Mouse (Mus musculus) left cerebral cortex, adult 18-20 months (tissue): Measurements from ENCODE around the gene Tufm. TPM values are rescaled to one million over a fixed set of nuclear protein-coding genes. Genes with fewer than 3 reads are reported as not detected.
A peak's percentile ranks its signal among the peaks of the same experiment; 100 is the strongest.
"Not testable (repeated sequence)": the region's sequence is repeated elsewhere in the genome, so short reads cannot be mapped to it uniquely, and the experiment has no call there.

ENCODE experiments used
- DNase-seq, 2 experiments: peaks; one replicate each; pipeline ENCODE4 v3.0.0; 2021 to 2022; ENCODE audit warnings: low spot score in 2 of 2, mixed read lengths in 1 of 2
- total RNA-seq, 2 experiments: library from RNA; stranded (reverse); gene quantifications; 2 replicates each; pipeline ENCODE4 v1.2.3; 2021

Gene Tufm
- total RNA-seq, 2 experiments from 2014 or later: 90.5 to 94.1 TPM

DNA sequence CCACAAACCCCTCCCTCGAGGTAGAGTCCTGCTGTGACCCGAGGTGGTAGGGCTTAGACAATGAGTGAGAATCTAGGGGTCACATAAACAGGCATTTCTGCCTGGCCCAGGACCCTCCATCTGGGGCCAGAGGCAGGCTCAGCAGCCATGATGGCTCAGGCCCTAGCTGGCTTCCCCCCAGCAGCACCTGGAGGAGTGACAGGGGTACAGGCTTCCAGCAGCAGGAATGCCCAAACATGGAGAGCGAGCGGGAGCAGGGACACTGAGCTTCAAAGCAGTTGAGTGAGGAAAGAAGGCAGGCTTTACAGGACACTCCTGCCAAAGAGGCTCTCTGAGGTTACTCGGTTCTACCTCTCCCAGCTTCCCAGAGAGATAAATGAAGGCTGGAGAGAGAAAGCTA, 22.3 kb upstream of the Tufm start:
- DNase-seq: no peak

GRCm38 (mm10) chr7:126465246-126466030, 21.7 kb upstream of the Tufm start:
- DNase-seq: no peak

DNA sequence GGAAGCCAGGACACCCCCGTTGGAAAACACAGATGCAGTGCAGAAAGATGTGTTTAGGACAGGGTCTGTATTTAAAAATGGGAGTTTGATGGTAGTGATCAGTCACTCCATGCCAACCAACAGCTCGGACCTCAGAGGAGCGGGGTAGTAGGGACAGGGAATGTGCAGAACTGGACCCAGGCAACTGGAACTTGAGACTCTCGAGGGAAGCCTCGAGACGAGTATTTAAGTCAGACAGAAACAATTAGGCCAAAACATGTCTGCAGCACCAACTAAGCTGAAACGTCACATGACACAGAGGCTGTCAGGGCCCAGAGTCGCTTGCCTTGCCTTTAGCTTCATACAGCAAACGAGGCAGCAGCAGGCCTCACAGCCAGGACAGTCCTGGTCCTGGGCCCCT, 21.0 kb upstream of the Tufm start:
- no peak for DNase-seq

DNA sequence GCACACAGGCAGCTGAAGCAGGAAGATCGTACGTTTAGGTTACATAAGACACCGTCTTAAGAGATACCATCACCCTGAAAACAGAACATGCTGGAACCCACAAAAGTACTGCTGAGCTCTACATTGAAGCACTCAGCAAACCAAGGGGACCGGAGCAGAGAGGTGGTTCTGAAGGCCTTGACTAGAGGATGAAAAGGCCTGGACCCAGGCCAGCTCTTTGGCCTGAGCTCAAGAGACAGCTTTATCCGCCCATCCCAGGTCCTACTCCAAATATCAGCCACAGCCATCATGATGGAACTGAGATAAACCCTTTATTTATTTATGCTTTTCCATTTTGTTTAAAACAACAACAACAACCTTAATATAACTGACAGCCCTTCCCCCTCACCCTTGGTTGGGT, 20.5 kb upstream of the Tufm start:
- no peak for DNase-seq

DNA sequence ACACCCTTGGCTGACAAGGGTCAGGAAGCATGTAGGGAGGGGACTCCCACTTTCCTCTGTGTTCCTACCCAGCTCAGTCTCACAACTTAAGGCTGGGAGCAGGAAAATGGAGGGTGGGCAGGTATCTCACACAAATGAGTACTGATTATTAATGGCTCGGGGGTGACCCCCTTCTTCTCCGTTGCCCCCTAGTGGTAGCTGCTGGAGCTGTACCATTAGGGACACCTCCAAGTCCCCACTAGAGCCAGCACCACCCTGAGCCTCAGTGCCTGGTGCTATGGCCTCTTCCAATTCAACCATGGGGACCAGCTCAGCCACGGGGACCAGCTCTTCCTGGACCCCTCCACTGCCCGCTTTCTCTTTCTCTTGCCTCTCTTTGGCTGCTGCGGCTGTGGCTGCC, 19.9 kb upstream of the Tufm start:
- DNase-seq: peak in 1 of 2 experiments; percentile 18

- DNase-seq: no peak
Measured at GRCm38 (mm10) chr7:126467834-126468627, 19.1 kb upstream of the Tufm start.

- DNase-seq: no peak
Measured at GRCm38 (mm10) chr7:126470077-126470476, 17.1 kb upstream of the Tufm start.

DNA sequence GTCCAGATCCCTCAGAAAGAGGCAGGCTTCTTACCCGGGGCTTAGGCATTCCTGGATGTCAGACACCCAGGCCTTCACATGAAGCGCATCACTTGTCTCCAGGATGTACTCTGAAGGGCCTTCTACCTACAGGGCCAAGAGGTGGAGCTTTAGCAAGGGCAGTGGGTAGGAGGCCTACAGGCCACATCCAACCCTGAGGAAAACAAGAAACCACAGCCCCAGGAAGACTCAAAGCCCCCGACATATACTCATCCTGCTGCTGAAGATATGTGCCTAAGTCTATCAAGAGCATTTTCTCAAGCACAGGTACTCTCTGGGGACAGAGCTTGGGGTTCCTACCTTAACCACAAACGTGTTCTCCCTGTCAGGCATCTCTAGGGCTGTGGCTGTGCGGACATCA, 15.8 kb upstream of the Tufm start:
- DNase-seq: no peak

GRCm38 (mm10) chr7:126471853-126472252, 15.3 kb upstream of the Tufm start:
- DNase-seq: no peak

DNA sequence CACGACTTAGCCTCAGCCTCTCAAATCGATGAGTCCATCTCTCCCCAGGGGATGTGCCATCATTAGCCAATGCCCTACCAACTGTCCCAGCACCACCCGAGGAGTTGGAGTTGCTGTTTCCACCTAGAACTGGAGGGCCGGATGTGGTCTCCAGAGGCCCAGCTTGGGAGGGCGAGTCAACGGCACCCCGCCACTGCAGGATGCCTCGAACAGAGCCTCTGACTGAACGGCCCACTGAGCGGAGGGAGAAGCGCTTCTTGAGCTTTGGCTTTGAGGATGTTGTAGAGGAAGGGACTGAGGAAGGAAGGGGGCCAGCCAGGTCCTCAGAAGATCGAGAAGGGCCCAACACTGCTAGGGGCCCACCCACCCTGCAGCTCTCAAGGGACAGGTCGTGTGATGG, 14.9 kb upstream of the Tufm start:
- DNase-seq: no peak

DNA sequence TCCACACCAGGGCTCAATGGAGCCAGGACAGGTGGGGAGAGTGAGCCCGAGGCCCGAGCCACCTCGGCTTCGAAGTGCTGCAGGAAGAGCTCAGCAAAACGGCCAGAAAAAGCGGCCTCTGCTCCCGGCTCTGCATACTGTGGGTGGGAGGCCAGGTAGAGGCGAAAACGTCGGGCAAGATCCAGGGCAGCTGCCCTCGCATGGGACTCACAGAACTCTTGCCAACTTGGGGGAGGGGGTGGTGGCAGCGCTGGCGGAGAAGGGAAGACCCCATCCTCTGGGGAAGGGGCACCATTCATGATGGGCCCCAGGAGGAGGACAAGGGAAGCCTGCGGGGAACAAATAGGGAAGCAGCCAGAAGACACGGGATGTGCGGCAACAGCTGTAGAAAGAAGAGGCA, 14.4 kb upstream of the Tufm start:
- DNase-seq: no peak

DNA sequence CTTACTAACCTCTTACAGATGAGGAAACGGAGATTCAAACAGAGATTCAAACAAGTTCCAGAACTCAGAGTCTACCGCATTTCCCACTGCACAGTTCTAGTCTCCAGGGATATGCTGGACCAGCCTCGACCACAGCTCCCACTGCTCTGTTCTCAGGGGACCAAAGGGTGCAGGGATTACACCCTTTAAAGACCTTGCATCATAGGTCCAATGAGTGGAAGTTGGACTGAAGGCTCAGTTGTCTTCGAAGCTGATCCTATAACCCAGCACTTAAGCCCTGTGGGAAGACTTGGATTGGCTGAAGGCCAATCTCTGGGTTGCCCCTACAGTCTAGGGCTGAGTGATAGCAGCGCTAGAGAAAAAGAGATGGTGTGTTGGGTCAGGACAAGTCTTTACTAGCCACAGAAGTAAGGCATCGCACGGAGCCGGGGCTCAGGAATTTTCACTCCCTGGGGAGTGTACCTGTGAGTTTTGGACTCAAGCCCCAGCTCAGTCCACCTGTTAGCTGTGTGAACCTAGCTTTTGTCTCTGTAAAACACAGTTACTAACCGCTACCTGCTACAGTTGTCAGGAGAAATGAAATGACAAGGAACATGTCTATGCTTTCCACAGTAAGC, 13.6 kb upstream of the Tufm start:
- no peak for DNase-seq

DNA sequence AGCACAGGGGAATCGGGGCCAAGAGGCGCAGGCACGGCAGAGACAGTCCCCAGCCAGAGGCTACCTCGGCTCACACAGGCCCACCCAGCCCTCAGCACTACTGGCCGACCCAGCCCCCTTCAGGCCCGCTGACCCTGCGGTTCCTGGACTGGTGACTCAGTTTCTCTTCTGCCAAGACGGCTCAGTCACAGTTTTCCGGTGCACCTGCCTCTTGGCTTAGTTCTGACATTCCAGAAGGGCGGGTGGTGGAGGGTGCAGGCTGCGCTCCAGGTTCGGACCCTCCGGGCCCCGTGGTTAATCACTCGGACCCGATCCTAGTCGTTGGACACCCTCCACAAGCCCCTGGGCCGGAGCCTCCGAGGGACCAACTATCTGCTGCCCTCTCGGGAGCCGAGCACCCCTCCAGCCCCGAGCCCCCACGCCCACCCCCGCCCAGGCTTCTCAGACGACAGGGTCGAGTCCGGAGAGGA, 12.6 kb upstream of the Tufm start:
- peak; percentile 17 to 29 for DNase-seq

GRCm38 (mm10) chr7:126474993-126475581, 12.1 kb upstream of the Tufm start, which contains the start of gene Sh2b1:
Gene Sh2b1, minus strand, starts transcription at chr7:126475424.
- peak; percentile 83 to 90 for DNase-seq

DNA sequence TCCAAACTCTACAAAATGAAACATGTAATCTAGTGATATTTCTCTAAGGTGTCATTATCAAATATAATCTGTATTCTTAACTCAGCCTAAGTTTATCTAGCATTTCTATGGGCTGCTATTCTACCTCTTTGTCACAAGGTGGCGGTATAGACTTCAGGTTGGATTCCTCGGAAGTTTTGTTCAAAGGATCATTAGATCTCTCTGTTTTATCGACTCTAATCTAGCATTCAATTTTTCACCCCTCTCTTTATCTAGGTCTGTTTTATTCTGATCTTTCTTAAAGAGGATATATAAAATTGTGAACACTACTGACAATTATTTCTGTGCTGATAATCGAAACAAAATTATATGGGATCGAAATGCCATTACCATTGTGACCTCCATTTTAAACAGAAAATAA, 5.5 kb upstream of the Tufm start:
- DNase-seq: no peak

GRCm38 (mm10) chr7:126482392-126482871, 4.7 kb upstream of the Tufm start:
- DNase-seq: peak; percentile 61 to 69

DNA sequence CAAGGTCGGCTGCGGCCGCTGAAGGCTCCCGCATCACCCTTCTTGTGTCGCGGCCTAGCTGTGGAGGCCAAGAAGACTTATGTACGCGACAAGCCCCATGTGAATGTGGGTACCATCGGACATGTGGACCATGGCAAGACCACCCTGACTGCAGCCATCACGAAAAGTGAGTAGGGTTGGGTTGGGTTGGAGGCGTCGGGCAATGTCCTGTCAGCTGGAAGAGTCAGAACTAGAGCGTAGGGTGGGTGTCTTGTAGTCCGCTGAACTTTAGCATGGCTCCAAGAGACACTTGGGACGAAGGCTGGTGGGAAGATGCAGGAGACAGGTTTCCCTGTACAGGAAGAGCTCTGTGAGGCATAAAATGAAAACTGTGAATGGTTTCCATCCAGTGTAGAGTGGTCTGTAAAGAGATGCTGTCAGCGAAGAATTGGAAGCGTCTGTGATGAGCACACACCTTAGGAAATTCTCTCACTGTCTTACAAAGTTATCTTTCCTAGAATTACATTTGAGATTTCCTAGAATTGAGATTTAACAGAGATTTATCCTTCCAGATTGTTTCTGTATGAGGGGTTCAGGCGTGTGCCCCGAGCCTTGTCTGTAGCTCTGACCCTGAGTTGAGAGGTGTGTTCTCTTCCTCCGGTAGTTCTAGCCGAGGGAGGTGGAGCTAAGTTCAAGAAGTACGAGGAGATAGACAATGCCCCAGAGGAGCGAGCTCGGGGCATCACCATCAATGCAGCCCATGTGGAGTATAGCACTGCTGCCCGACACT, 640 bp downstream of the Tufm start:
- DNase-seq: not testable (repeated sequence)

DNA sequence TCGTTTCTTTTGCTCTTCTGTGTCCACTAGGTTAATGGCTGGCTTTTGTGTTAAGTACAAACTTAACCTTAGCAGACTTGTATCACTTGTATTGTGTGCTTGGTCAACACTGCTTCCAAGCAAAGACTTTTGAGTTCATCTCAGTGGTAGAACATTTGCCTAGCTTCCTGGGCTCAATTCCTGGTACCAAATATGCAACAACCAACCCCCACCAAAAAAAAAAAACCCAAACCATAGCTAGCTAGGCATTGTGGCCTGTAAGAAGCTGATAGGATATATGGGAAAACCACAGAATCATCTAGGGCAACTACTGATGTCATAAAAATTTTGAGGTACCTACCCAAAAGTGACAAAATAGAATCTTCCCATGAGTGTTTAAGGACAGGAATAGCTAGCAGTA, 3.8 kb downstream of the Tufm start:
- DNase-seq: no peak

- no peak for DNase-seq
Measured at GRCm38 (mm10) chr7:126491973-126492372, 4.8 kb downstream of the Tufm start.

- no peak for DNase-seq
Measured at GRCm38 (mm10) chr7:126494120-126494519, 7.0 kb downstream of the Tufm start.

GRCm38 (mm10) chr7:126496475-126496874, 9.3 kb downstream of the Tufm start:
- DNase-seq: no peak
